Comparison of ENCODE assay signal across 23 mouse cellular contexts in the genomic region with DNA sequence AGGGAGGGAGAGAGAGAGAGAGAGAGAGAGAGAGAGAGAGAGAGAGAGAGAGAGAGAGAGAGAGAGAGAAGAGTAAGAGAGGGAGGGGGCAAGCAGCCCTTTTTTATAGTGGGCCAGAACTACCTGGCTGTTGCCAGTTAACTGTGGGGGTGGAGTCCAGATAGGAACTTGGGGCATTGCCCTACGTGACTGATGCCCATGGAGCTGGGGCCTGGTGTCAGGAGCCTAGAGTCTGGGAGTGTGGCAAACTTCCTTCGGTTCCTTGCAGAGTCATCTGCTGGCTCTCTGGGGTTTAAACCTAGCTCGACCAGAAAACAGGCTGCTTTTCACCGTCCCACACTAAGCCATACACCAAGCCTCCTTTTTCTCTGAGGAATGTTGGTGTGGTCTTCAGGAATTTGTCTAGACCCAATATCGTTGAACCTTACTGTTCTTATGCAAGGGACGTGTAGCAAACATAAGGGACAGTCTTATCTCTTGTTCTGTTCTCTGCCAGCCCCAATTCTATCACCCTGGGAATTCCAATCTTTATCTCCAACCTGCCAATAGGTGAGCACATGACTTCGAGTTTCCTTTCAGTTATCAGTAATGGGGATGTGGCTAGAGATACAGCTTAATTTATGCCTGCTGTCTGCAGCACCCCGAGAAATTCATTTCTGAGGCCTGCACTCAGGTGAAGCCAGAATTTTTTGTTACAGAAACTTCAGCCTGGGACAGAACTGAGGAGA. TPM values are rescaled to one million over a fixed set of nuclear protein-coding genes. Genes with fewer than 3 reads are reported as not detected.
DNase-seq lines count a peak whose midpoint lies in the region; ATAC-seq and TF ChIP-seq lines count a peak whose summit lies in the region.
"Had no signal": no experiment of that assay in that cellular context is flagged by ENCODE, and none has a peak within 500 bp of the region (broad histone marks: within the 10 kb centered on the region; RNA-seq: fewer than 3 reads in every experiment).

No protein-coding gene starts in this region.

- H3K9ac ChIP-seq in limb, embryonic 14.5 days (ENCODE audit: low read depth, low read length, severe bottlenecking), result 0 out of 2 replicates have a peak overlapping the region, but pooled peaks have one; percentile 4
- H3K9ac ChIP-seq in stomach, embryonic 15.5 days, result no peak overlapping the region
- no peak overlapping the region for H3K9ac ChIP-seq in stomach, postnatal 0 days (ENCODE audit: low read length)
- no peak overlapping the region for H3K9ac ChIP-seq in intestine, embryonic 15.5 days
- no peak overlapping the region for H3K9ac ChIP-seq in stomach, embryonic 16.5 days (ENCODE audit: low read length)
- H3K9ac ChIP-seq in forebrain, embryonic 14.5 days (ENCODE audit: low read length), result no peak overlapping the region
- H3K9ac ChIP-seq: embryonic facial prominence, embryonic 13.5 days; forebrain, postnatal 0 days; hindbrain, embryonic 15.5 days; limb, embryonic 15.5 days; lung, embryonic 15.5 days; midbrain, embryonic 12.5 days had no signal

- no peak for TF ChIP-seq POLR2A in limb, embryonic 14.5 days (IDR thresholded peaks at IDR 0.05; ENCODE audit: borderline replicate concordance, extremely low read depth, insufficient read depth, insufficient read length)

- H3K4me1 ChIP-seq in limb, embryonic 14.5 days (ENCODE audit: control insufficient read depth, insufficient read depth, low read length), result no peaks in the 10 kb centered on the region
- no peaks in the 10 kb centered on the region for H3K4me1 ChIP-seq in limb, embryonic 10.5 days
- H3K4me1 ChIP-seq in stomach, embryonic 15.5 days, result no peaks in the 10 kb centered on the region
- no peaks in the 10 kb centered on the region for H3K4me1 ChIP-seq in stomach, postnatal 0 days (replicated peaks; ENCODE audit: control insufficient read depth, insufficient read depth)
- H3K4me1 ChIP-seq in intestine, embryonic 15.5 days (replicated peaks), result no peaks in the 10 kb centered on the region
- H3K4me1 ChIP-seq in stomach, embryonic 16.5 days (ENCODE audit: control insufficient read depth, insufficient read depth, low read length), result no peaks in the 10 kb centered on the region
- H3K4me1 ChIP-seq in forebrain, embryonic 14.5 days (ENCODE audit: control insufficient read depth, insufficient read depth, low read length), result no peaks in the 10 kb centered on the region
- H3K4me1 ChIP-seq: embryonic facial prominence, embryonic 13.5 days; forebrain, embryonic 10.5 days; hindbrain, embryonic 10.5 days; hindbrain, embryonic 15.5 days; limb, embryonic 15.5 days; lung, embryonic 15.5 days; midbrain, embryonic 12.5 days had no signal

- no peak for DNase-seq in limb, embryonic 14.5 days (ENCODE audit: low spot score)
- DNase-seq in limb, embryonic 10.5 days (ENCODE audit: low spot score), result no peak
- no peak for DNase-seq in stomach, postnatal 0 days (ENCODE audit: low spot score)
- DNase-seq in forebrain, embryonic 14.5 days (ENCODE audit: low spot score), result no peak
- DNase-seq: adrenal gland, adult 8-10 months; cerebellum, adult 11 months; cerebellum, adult 9-10 months; forebrain, postnatal 0 days; heart, postnatal 14 days; kidney, adult 9 months; kidney, postnatal 25 days; thymus, postnatal 14 days had no signal

- H3K36me3 ChIP-seq in limb, embryonic 14.5 days (ENCODE audit: control insufficient read depth, insufficient read depth, low read length), result no peaks in the 10 kb centered on the region
- no peaks in the 10 kb centered on the region for H3K36me3 ChIP-seq in limb, embryonic 10.5 days
- no peaks in the 10 kb centered on the region for H3K36me3 ChIP-seq in stomach, embryonic 15.5 days
- H3K36me3 ChIP-seq in stomach, postnatal 0 days (ENCODE audit: control insufficient read depth, insufficient read depth, low read length), result no peaks in the 10 kb centered on the region
- no peaks in the 10 kb centered on the region for H3K36me3 ChIP-seq in intestine, embryonic 15.5 days
- no peaks in the 10 kb centered on the region for H3K36me3 ChIP-seq in stomach, embryonic 16.5 days (ENCODE audit: control insufficient read depth, insufficient read depth, low read length)
- H3K36me3 ChIP-seq in forebrain, embryonic 14.5 days (ENCODE audit: control insufficient read depth, insufficient read depth, low read length), result no peaks in the 10 kb centered on the region
- H3K36me3 ChIP-seq: embryonic facial prominence, embryonic 13.5 days; forebrain, embryonic 10.5 days; hindbrain, embryonic 10.5 days; hindbrain, embryonic 15.5 days; limb, embryonic 15.5 days; lung, embryonic 15.5 days; midbrain, embryonic 12.5 days had no signal

- no peaks in the 10 kb centered on the region for H3K9me3 ChIP-seq in limb, embryonic 14.5 days (ENCODE audit: control insufficient read depth, low read length)
- H3K9me3 ChIP-seq in limb, embryonic 10.5 days (replicated peaks), result no peaks in the 10 kb centered on the region
- no peaks in the 10 kb centered on the region for H3K9me3 ChIP-seq in stomach, embryonic 15.5 days
- H3K9me3 ChIP-seq in stomach, postnatal 0 days (ENCODE audit: control insufficient read depth, low read length), result no peaks in the 10 kb centered on the region
- H3K9me3 ChIP-seq in intestine, embryonic 15.5 days, result no peaks in the 10 kb centered on the region
- H3K9me3 ChIP-seq in stomach, embryonic 16.5 days (replicated peaks; ENCODE audit: control insufficient read depth, low read length), result no peaks in the 10 kb centered on the region
- no peaks in the 10 kb centered on the region for H3K9me3 ChIP-seq in forebrain, embryonic 14.5 days (replicated peaks; ENCODE audit: control insufficient read depth, low read length)
- H3K9me3 ChIP-seq: embryonic facial prominence, embryonic 13.5 days; forebrain, embryonic 10.5 days; hindbrain, embryonic 10.5 days; hindbrain, embryonic 15.5 days; limb, embryonic 15.5 days; lung, embryonic 15.5 days; midbrain, embryonic 12.5 days had no signal

- no peak overlapping the region for H3K4me3 ChIP-seq in limb, embryonic 14.5 days (replicated peaks; ENCODE audit: low read length)
- H3K4me3 ChIP-seq in limb, embryonic 10.5 days, result no peak overlapping the region
- H3K4me3 ChIP-seq in stomach, embryonic 15.5 days (replicated peaks), result no peak overlapping the region
- H3K4me3 ChIP-seq in stomach, postnatal 0 days (ENCODE audit: low read depth, low read length), result no peak overlapping the region
- H3K4me3 ChIP-seq in intestine, embryonic 15.5 days (replicated peaks), result no peak overlapping the region
- no peak overlapping the region for H3K4me3 ChIP-seq in stomach, embryonic 16.5 days (replicated peaks; ENCODE audit: low read length)
- H3K4me3 ChIP-seq in forebrain, embryonic 14.5 days (ENCODE audit: low read depth, low read length), result no peak overlapping the region
- H3K4me3 ChIP-seq: embryonic facial prominence, embryonic 13.5 days; forebrain, embryonic 10.5 days; hindbrain, embryonic 10.5 days; hindbrain, embryonic 15.5 days; limb, embryonic 15.5 days; lung, embryonic 15.5 days; midbrain, embryonic 12.5 days had no signal

- H3K27me3 ChIP-seq in limb, embryonic 14.5 days (ENCODE audit: control insufficient read depth, insufficient read depth, low read length), result no peaks in the 10 kb centered on the region
- H3K27me3 ChIP-seq in limb, embryonic 10.5 days (ENCODE audit: low read depth, poor library complexity, severe bottlenecking), result no peaks in the 10 kb centered on the region
- no peaks in the 10 kb centered on the region for H3K27me3 ChIP-seq in stomach, embryonic 15.5 days (replicated peaks)
- H3K27me3 ChIP-seq in stomach, postnatal 0 days (ENCODE audit: control insufficient read depth, insufficient read depth, low read length), result no peaks in the 10 kb centered on the region
- H3K27me3 ChIP-seq in intestine, embryonic 15.5 days (replicated peaks), result no peaks in the 10 kb centered on the region
- no peaks in the 10 kb centered on the region for H3K27me3 ChIP-seq in stomach, embryonic 16.5 days (ENCODE audit: control insufficient read depth, insufficient read depth, low read length)
- H3K27me3 ChIP-seq in forebrain, embryonic 14.5 days (replicated peaks; ENCODE audit: control insufficient read depth, insufficient read depth, low read length), result no peaks in the 10 kb centered on the region
- H3K27me3 ChIP-seq: embryonic facial prominence, embryonic 13.5 days; hindbrain, embryonic 15.5 days; limb, embryonic 15.5 days; lung, embryonic 15.5 days; midbrain, embryonic 12.5 days had no signal

- no peak for ATAC-seq in limb, embryonic 14.5 days (ENCODE audit: low FRiP score, low read depth)
- 0 out of 2 replicates have a peak, but pooled peaks have one; percentile 44 for ATAC-seq in stomach, embryonic 15.5 days (ENCODE audit: insufficient read depth, low FRiP score, low read depth)
- ATAC-seq in stomach, postnatal 0 days (ENCODE audit: low FRiP score, low TSS enrichment), result no peak; the same call in 1 of the 2 replicates
- ATAC-seq in intestine, embryonic 15.5 days, result peak; percentile 81
- 0 out of 2 replicates have a peak, but pooled peaks have one; percentile 38 for ATAC-seq in stomach, embryonic 16.5 days (ENCODE audit: insufficient read depth, low FRiP score)
- ATAC-seq in granulocyte monocyte progenitor cell, adult 5-6 weeks (replicated peaks; ENCODE audit: poor library complexity, severe bottlenecking), result no peak
- no peak for ATAC-seq in forebrain, embryonic 14.5 days
- ATAC-seq: forebrain, postnatal 0 days had no signal

- no peak for TF ChIP-seq CTCF in stomach, postnatal 0 days (IDR thresholded peaks at IDR 0.05; ENCODE audit: low read depth)

- WGBS in limb, embryonic 14.5 days, result 64% methylated on average over 8 of the region's 8 CpGs
- 78% methylated on average over 8 of the region's 8 CpGs for WGBS in limb, embryonic 10.5 days
- WGBS in stomach, embryonic 15.5 days, result 53% methylated on average over 8 of the region's 8 CpGs
- WGBS in stomach, postnatal 0 days, result 48% methylated on average over 8 of the region's 8 CpGs
- 58% methylated on average over 8 of the region's 8 CpGs for WGBS in intestine, embryonic 15.5 days
- WGBS in stomach, embryonic 16.5 days, result 49% methylated on average over 8 of the region's 8 CpGs
- WGBS in forebrain, embryonic 14.5 days, result 75% methylated on average over 8 of the region's 8 CpGs

- H3K4me2 ChIP-seq in limb, embryonic 14.5 days (replicated peaks; ENCODE audit: low read depth, low read length, severe bottlenecking), result no peak overlapping the region
- no peak overlapping the region for H3K4me2 ChIP-seq in stomach, embryonic 15.5 days
- H3K4me2 ChIP-seq in stomach, postnatal 0 days (replicated peaks; ENCODE audit: low read depth), result no peak overlapping the region
- no peak overlapping the region for H3K4me2 ChIP-seq in intestine, embryonic 15.5 days (replicated peaks)
- no peak overlapping the region for H3K4me2 ChIP-seq in stomach, embryonic 16.5 days (ENCODE audit: low read depth, low read length)
- H3K4me2 ChIP-seq in forebrain, embryonic 14.5 days (ENCODE audit: low read length), result no peak overlapping the region
- H3K4me2 ChIP-seq: embryonic facial prominence, embryonic 13.5 days; hindbrain, embryonic 15.5 days; limb, embryonic 15.5 days; lung, embryonic 15.5 days; midbrain, embryonic 12.5 days had no signal

- H3K27ac ChIP-seq in limb, embryonic 14.5 days (replicated peaks; ENCODE audit: low read depth, low read length), result no peak overlapping the region
- no peak overlapping the region for H3K27ac ChIP-seq in limb, embryonic 10.5 days
- H3K27ac ChIP-seq in stomach, embryonic 15.5 days, result no peak overlapping the region
- H3K27ac ChIP-seq in stomach, postnatal 0 days (replicated peaks), result no peak overlapping the region
- 0 out of 2 replicates have a peak overlapping the region, but pooled peaks have one; percentile 44 for H3K27ac ChIP-seq in intestine, embryonic 15.5 days
- H3K27ac ChIP-seq in stomach, embryonic 16.5 days (ENCODE audit: low read length), result no peak overlapping the region
- no peak overlapping the region for H3K27ac ChIP-seq in forebrain, embryonic 14.5 days (ENCODE audit: low read depth, low read length)
- H3K27ac ChIP-seq: embryonic facial prominence, embryonic 13.5 days; forebrain, embryonic 10.5 days; hindbrain, embryonic 10.5 days; hindbrain, embryonic 15.5 days; limb, embryonic 15.5 days; lung, embryonic 15.5 days; midbrain, embryonic 12.5 days had no signal

- TF ChIP-seq EP300 in stomach, postnatal 0 days (optimal IDR thresholded peaks at IDR 0.05), result no peak

RNA-seq across cellular contexts. Expression of a gene that starts 5.2 kb away (rescaled TPM):
- 26.9 and 28.0 TPM in 2 replicates for polyA plus RNA-seq in limb, embryonic 14.5 days (2012; rRNA removed)
- 76.5 and 78.7 TPM in 2 replicates for polyA plus RNA-seq in limb, embryonic 14.5 days (2014; fragmentation: Nextera tagmentation; extraction: Ambion mirVana)
- polyA plus RNA-seq in limb, embryonic 10.5 days (2016; fragmentation: Nextera tagmentation; extraction: Ambion mirVana), result 55.1 and 64.3 TPM in 2 replicates
- 70.8 and 82.2 TPM in 2 replicates for polyA plus RNA-seq in stomach, embryonic 15.5 days (2015; fragmentation: Nextera tagmentation; extraction: Ambion mirVana)
- 57.5 and 60.5 TPM in 2 replicates for polyA plus RNA-seq in stomach, postnatal 0 days (2015; fragmentation: Nextera tagmentation; extraction: Ambion mirVana)
- 84.5 and 98.8 TPM in 2 replicates for polyA plus RNA-seq in intestine, embryonic 15.5 days (2015; fragmentation: Nextera tagmentation; extraction: Ambion mirVana)
- polyA plus RNA-seq in stomach, embryonic 16.5 days (2015; fragmentation: Nextera tagmentation; extraction: Ambion mirVana), result 92.3 and 94.1 TPM in 2 replicates
- total RNA-seq in granulocyte monocyte progenitor cell, adult 5-6 weeks (2014; fragmentation: Nextera tagmentation), result 96.8 and 113 TPM in 2 replicates
- 59.2 and 91.6 TPM in 2 replicates for total RNA-seq in granulocyte monocyte progenitor cell, adult 5-6 weeks (2017)
- 93.8 and 103 TPM in 2 replicates for polyA plus RNA-seq in forebrain, embryonic 14.5 days (2014; fragmentation: Nextera tagmentation; extraction: Ambion mirVana)

RNA-seq across cellular contexts. Expression of a gene that starts 50.7 kb away (rescaled TPM):
- polyA plus RNA-seq in limb, embryonic 14.5 days (2012; rRNA removed), result 20.2 and 23.5 TPM in 2 replicates
- 24.2 and 26.3 TPM in 2 replicates for polyA plus RNA-seq in limb, embryonic 14.5 days (2014; fragmentation: Nextera tagmentation; extraction: Ambion mirVana)
- 19.7 and 21.5 TPM in 2 replicates for polyA plus RNA-seq in limb, embryonic 10.5 days (2016; fragmentation: Nextera tagmentation; extraction: Ambion mirVana)
- polyA plus RNA-seq in stomach, embryonic 15.5 days (2015; fragmentation: Nextera tagmentation; extraction: Ambion mirVana), result 71.9 and 82.5 TPM in 2 replicates
- polyA plus RNA-seq in stomach, postnatal 0 days (2015; fragmentation: Nextera tagmentation; extraction: Ambion mirVana), result 34.8 and 35.8 TPM in 2 replicates
- polyA plus RNA-seq in intestine, embryonic 15.5 days (2015; fragmentation: Nextera tagmentation; extraction: Ambion mirVana), result 44.7 and 53.2 TPM in 2 replicates
- 34.2 and 49.0 TPM in 2 replicates for polyA plus RNA-seq in stomach, embryonic 16.5 days (2015; fragmentation: Nextera tagmentation; extraction: Ambion mirVana)
- 70.0 and 110 TPM in 2 replicates for total RNA-seq in granulocyte monocyte progenitor cell, adult 5-6 weeks (2014; fragmentation: Nextera tagmentation)
- 53.6 and 60.7 TPM in 2 replicates for total RNA-seq in granulocyte monocyte progenitor cell, adult 5-6 weeks (2017)
- 7.5 and 11.4 TPM in 2 replicates for polyA plus RNA-seq in forebrain, embryonic 14.5 days (2014; fragmentation: Nextera tagmentation; extraction: Ambion mirVana)

Comparison
In these comparisons a context has a peak if more than half of its experiments do, and no peak if none do; other contexts are left out.
1. ATAC-seq: peak in stomach, embryonic 15.5 days (single experiment), intestine, embryonic 15.5 days (single experiment) and stomach, embryonic 16.5 days (single experiment); none in limb, embryonic 14.5 days (single experiment), stomach, postnatal 0 days (single experiment), granulocyte monocyte progenitor cell, adult 5-6 weeks (single experiment) and forebrain, embryonic 14.5 days (single experiment).